9 mouse cellular contexts compared by ENCODE assay signal in genomic region chr2:163996899-163997298, GRCm38 (mm10). TPM values are rescaled to one million over a fixed set of nuclear protein-coding genes. Genes with fewer than 3 reads are reported as not detected.
DNase-seq lines count a peak whose midpoint lies in the region; ATAC-seq and TF ChIP-seq lines count a peak whose summit lies in the region.
"Had no signal": no experiment of that assay in that cellular context is flagged by ENCODE, and none has a peak within 500 bp of the region (broad histone marks: within the 10 kb centered on the region; RNA-seq: fewer than 3 reads in every experiment).

No protein-coding gene starts in this region.

- in situ Hi-C loops in ES-E14 (cut with MboI; ENCODE audit: low sequenced_read_pairs in 2 of 2, unreplicated experiment in 2 of 2): no loop called here

- no peak overlapping the region for H3K9ac ChIP-seq in hindbrain, embryonic 12.5 days
- no peak overlapping the region for H3K9ac ChIP-seq in hindbrain, embryonic 11.5 days (ENCODE audit: low read depth, low read length)
- peak overlapping the region; percentile 25; the same call in 1 of the 2 replicates for H3K9ac ChIP-seq in ES-E14 (ENCODE audit: insufficient read depth, low read depth, low read length, poor library complexity, severe bottlenecking)
- no peak overlapping the region for H3K9ac ChIP-seq in liver, embryonic 15.5 days

- no peaks in the 10 kb centered on the region for H3K9me3 ChIP-seq in hindbrain, embryonic 12.5 days (replicated peaks)
- no peaks in the 10 kb centered on the region for H3K9me3 ChIP-seq in hindbrain, embryonic 11.5 days (ENCODE audit: control insufficient read depth, low read length)
- H3K9me3 ChIP-seq in ES-E14 (ENCODE audit: control insufficient read depth, insufficient read depth, low read depth, low read length): no peaks in the 10 kb centered on the region
- no peaks in the 10 kb centered on the region for H3K9me3 ChIP-seq in liver, embryonic 15.5 days (replicated peaks)

- no peak for TF ChIP-seq CTCF in embryonic fibroblast, embryonic 13.5 days (IDR thresholded peaks at IDR 0.05; ENCODE audit: borderline replicate concordance, insufficient read depth, low read length)

- H3K4me3 ChIP-seq in hindbrain, embryonic 12.5 days: no peak overlapping the region
- H3K4me3 ChIP-seq in hindbrain, embryonic 11.5 days (ENCODE audit: low read depth, low read length): no peak overlapping the region
- no peak overlapping the region for H3K4me3 ChIP-seq in ES-E14 (ENCODE audit: insufficient read depth in 1 of 2, low read depth in 1 of 2, low read length in 2 of 2, poor library complexity in 1 of 2, severe bottlenecking in 1 of 2)
- peak overlapping the region; percentile 36 for H3K4me3 ChIP-seq in embryonic fibroblast, embryonic 13.5 days (ENCODE audit: insufficient read depth, low read length)
- peak overlapping the region; percentile 19 for H3K4me3 ChIP-seq in liver, embryonic 15.5 days (replicated peaks)

- no peak for ATAC-seq in hindbrain, embryonic 12.5 days (ENCODE audit: low FRiP score)
- no peak for ATAC-seq in hindbrain, embryonic 11.5 days (ENCODE audit: low FRiP score)
- ATAC-seq in liver, embryonic 15.5 days (ENCODE audit: insufficient read depth): no peak

- peaks cover 6% of the 10 kb centered on the region; the same call in 1 of the 2 replicates for H3K36me3 ChIP-seq in hindbrain, embryonic 12.5 days
- no peaks in the 10 kb centered on the region for H3K36me3 ChIP-seq in hindbrain, embryonic 11.5 days (ENCODE audit: control insufficient read depth, insufficient read depth, low read length)
- H3K36me3 ChIP-seq in ES-E14 (ENCODE audit: control insufficient read depth, insufficient read depth, low read length, poor library complexity, severe bottlenecking): peaks cover 7% of the 10 kb centered on the region; the same call in 1 of the 2 replicates
- peaks cover 21% of the 10 kb centered on the region for H3K36me3 ChIP-seq in liver, embryonic 15.5 days (replicated peaks)

- no peak for DNase-seq in hindbrain, embryonic 11.5 days (ENCODE audit: low spot score)
- no peak for DNase-seq in ES-E14 (ENCODE audit: low read depth, low spot score)
- DNase-seq in urinary bladder, postnatal 14 days (ENCODE audit: low spot score): no peak
- DNase-seq in B cell, adult 2 months: no peak
- DNase-seq in lung, postnatal 25 days (ENCODE audit: low spot score): no peak
- DNase-seq: kidney, adult 8-10 months had no signal

- H3K27ac ChIP-seq in hindbrain, embryonic 12.5 days: no peak overlapping the region
- H3K27ac ChIP-seq in hindbrain, embryonic 11.5 days (ENCODE audit: low read depth, low read length): no peak overlapping the region
- H3K27ac ChIP-seq in ES-E14 (ENCODE audit: insufficient read depth, low read depth, low read length, poor library complexity, severe bottlenecking): no peak overlapping the region
- H3K27ac ChIP-seq in embryonic fibroblast, embryonic 13.5 days (ENCODE audit: insufficient read depth, low read length): no peak overlapping the region
- H3K27ac ChIP-seq in liver, embryonic 15.5 days (replicated peaks): no peak overlapping the region

- H3K4me1 ChIP-seq in hindbrain, embryonic 12.5 days: peaks cover 24% of the 10 kb centered on the region
- peaks cover 5% of the 10 kb centered on the region for H3K4me1 ChIP-seq in hindbrain, embryonic 11.5 days (replicated peaks; ENCODE audit: control insufficient read depth, insufficient read depth, low read length)
- peaks cover 7 to 8% of the 10 kb centered on the region in 2 experiments for H3K4me1 ChIP-seq in ES-E14 (ENCODE audit: control insufficient read depth in 2 of 2, insufficient read depth in 2 of 2, low read length in 2 of 2, poor library complexity in 1 of 2)
- peaks cover 12% of the 10 kb centered on the region; the same call in 1 of the 2 replicates for H3K4me1 ChIP-seq in embryonic fibroblast, embryonic 13.5 days (ENCODE audit: control insufficient read depth, insufficient read depth, low read length)
- peaks cover 41% of the 10 kb centered on the region for H3K4me1 ChIP-seq in liver, embryonic 15.5 days (replicated peaks)

- no peak for TF ChIP-seq POLR2A in embryonic fibroblast, embryonic 13.5 days (IDR thresholded peaks at IDR 0.05; ENCODE audit: low read depth, low read length)

- no peaks in the 10 kb centered on the region for H3K27me3 ChIP-seq in hindbrain, embryonic 12.5 days
- H3K27me3 ChIP-seq in hindbrain, embryonic 11.5 days (ENCODE audit: control insufficient read depth, insufficient read depth, low read length): no peaks in the 10 kb centered on the region
- H3K27me3 ChIP-seq in liver, embryonic 15.5 days: no peaks in the 10 kb centered on the region

- H3K4me2 ChIP-seq in hindbrain, embryonic 12.5 days (replicated peaks): peak overlapping the region; percentile 27
- no peak overlapping the region for H3K4me2 ChIP-seq in hindbrain, embryonic 11.5 days (replicated peaks; ENCODE audit: low read depth, low read length)
- H3K4me2 ChIP-seq in liver, embryonic 15.5 days: peak overlapping the region; percentile 80

- WGBS in hindbrain, embryonic 12.5 days: 79% methylated on average over 5 of the region's 5 CpGs
- 84% methylated on average over 5 of the region's 5 CpGs for WGBS in hindbrain, embryonic 11.5 days
- WGBS in liver, embryonic 15.5 days (ENCODE audit: insufficient replicate concordance): 65% methylated on average over 5 of the region's 5 CpGs

TF ChIP-seq in ES-E14, 5 proteins besides CTCF, POLR2A, EP300 and RAD21:
- TF ChIP-seq HCFC1 (IDR thresholded peaks at IDR 0.05; ENCODE audit: borderline replicate concordance, insufficient read depth, low read length) (no peak), ZC3H11A (IDR thresholded peaks at IDR 0.05; ENCODE audit: borderline replicate concordance, low read depth, low read length) (no peak), ZNF384 (IDR thresholded peaks at IDR 0.05; ENCODE audit: low read depth, low read length) (no peak), MAFK (IDR thresholded peaks at IDR 0.05; ENCODE audit: insufficient read depth, low read depth, low read length) (no peak), CHD2 (IDR thresholded peaks at IDR 0.05; ENCODE audit: low read depth, low read length) (no peak)

RNA-seq across cellular contexts. Expression of gene Ywhab, which starts 2.1 kb away (rescaled TPM):
- polyA plus RNA-seq in hindbrain, embryonic 12.5 days (2016; fragmentation: Nextera tagmentation; extraction: Ambion mirVana): 355 and 373 TPM in 2 replicates
- 327 and 328 TPM in 2 replicates for polyA plus RNA-seq in hindbrain, embryonic 11.5 days (2014; fragmentation: Nextera tagmentation; extraction: Ambion mirVana)
- 44.3 and 65.9 TPM in 2 replicates for total RNA-seq in ES-E14 (2012; rRNA removed)
- 208 and 218 TPM in 2 replicates for polyA plus RNA-seq in embryonic fibroblast, embryonic 13.5 days (2011; ENCODE audit: insufficient read length, low read depth, missing spikeins)
- 91.7 and 96.3 TPM in 2 replicates for polyA plus RNA-seq in liver, embryonic 15.5 days (2015; fragmentation: Nextera tagmentation; extraction: Ambion mirVana)

RNA-seq across cellular contexts. Expression of gene Pabpc1l, which starts 28.4 kb away (rescaled TPM):
- polyA plus RNA-seq in hindbrain, embryonic 12.5 days (2016; fragmentation: Nextera tagmentation; extraction: Ambion mirVana): 2.3 and 2.9 TPM in 2 replicates
- polyA plus RNA-seq in hindbrain, embryonic 11.5 days (2014; fragmentation: Nextera tagmentation; extraction: Ambion mirVana): 0.62 and 1.2 TPM in 2 replicates
- total RNA-seq in ES-E14 (2012; rRNA removed): 0.16 TPM in 1 of 2 replicates, not detected in the other
- polyA plus RNA-seq in embryonic fibroblast, embryonic 13.5 days (2011; ENCODE audit: insufficient read length, low read depth, missing spikeins): 1.4 and 1.5 TPM in 2 replicates
- polyA plus RNA-seq in liver, embryonic 15.5 days (2015; fragmentation: Nextera tagmentation; extraction: Ambion mirVana): 0.32 and 0.54 TPM in 2 replicates

Comparison
In these comparisons a context has a peak if more than half of its experiments do, and no peak if none do; other contexts are left out.
1. H3K4me3 ChIP-seq: peak in embryonic fibroblast, embryonic 13.5 days (single experiment) and liver, embryonic 15.5 days (single experiment); none in hindbrain, embryonic 12.5 days (single experiment), hindbrain, embryonic 11.5 days (single experiment) and ES-E14 (0 of 2).